Mouse (Mus musculus): ENCODE data around the gene Herc3.

Herc3 gene

GRCm38 (mm10) chr6:58927881-58928280 is 96.6 kb downstream of the Herc3 start:
- DNase-seq: no peak

GRCm38 (mm10) chr6:58929911-58930431 is 98.7 kb downstream of the Herc3 start:
- no peak for DNase-seq

- DNase-seq: no peak
Observed at GRCm38 (mm10) chr6:58931149-58931548, 99.9 kb downstream of the Herc3 start.

GRCm38 (mm10) chr6:58932515-58933188 is 101.4 kb downstream of the Herc3 start:
- no peak for DNase-seq

- no peak for DNase-seq
Observed at GRCm38 (mm10) chr6:58933189-58933913, 102.1 kb downstream of the Herc3 start.

GRCm38 (mm10) chr6:58934144-58934543 is 102.9 kb downstream of the Herc3 start:
- no peak for DNase-seq

GRCm38 (mm10) chr6:58937726-58938125 is 106.5 kb downstream of the Herc3 start:
- no peak for DNase-seq

GRCm38 (mm10) chr6:58942276-58942675 is 111.0 kb downstream of the Herc3 start:
- no peak for DNase-seq

- DNase-seq: no peak
Observed at GRCm38 (mm10) chr6:58943958-58944357, 112.7 kb downstream of the Herc3 start.

GRCm38 (mm10) chr6:58946246-58946645 is 115.0 kb downstream of the Herc3 start:
- DNase-seq: no peak

GRCm38 (mm10) chr6:58946840-58947239 is 115.6 kb downstream of the Herc3 start:
- no peak for DNase-seq

- no peak for DNase-seq
Observed at GRCm38 (mm10) chr6:58950410-58950809, 119.1 kb downstream of the Herc3 start.

- DNase-seq: no peak
Observed at GRCm38 (mm10) chr6:58951128-58951992, 120.1 kb downstream of the Herc3 start.

- DNase-seq: no peak
Observed at GRCm38 (mm10) chr6:58960523-58960922, 129.3 kb downstream of the Herc3 start.

GRCm38 (mm10) chr6:58962691-58963090 is 131.4 kb downstream of the Herc3 start:
- DNase-seq: no peak

GRCm38 (mm10) chr6:58964091-58964490 is 132.8 kb downstream of the Herc3 start:
- no peak for DNase-seq

GRCm38 (mm10) chr6:58964565-58964964 is 133.3 kb downstream of the Herc3 start:
- DNase-seq: no peak

- no peak for DNase-seq
Observed at GRCm38 (mm10) chr6:58965071-58965831, 134.0 kb downstream of the Herc3 start.

- no peak for DNase-seq
Observed at GRCm38 (mm10) chr6:58968272-58968671, 137.0 kb downstream of the Herc3 start.
